Mouse (Mus musculus) frontal cortex, postnatal 10 days (tissue): ENCODE results near the gene Kdm5a.

Source experiments
- DNase-seq, 2 experiments: peaks; one replicate each; pipeline ENCODE4 v3.0.0; 2022; ENCODE audit warnings: low spot score in 2 of 2, mixed read lengths in 1 of 2

Gene Kdm5a

GRCm38 (mm10) chr6:120363688-120364522, at the start of gene Kdm5a, which contains the start of gene Ccdc77:
Gene Kdm5a (plus strand): TSS chr6:120364124.
Gene Ccdc77 (minus strand): TSS chr6:120364374.
- peak; percentile 91 to 93 for DNase-seq

- no peak for DNase-seq
Measured at GRCm38 (mm10) chr6:120318303-120318940, 45.5 kb upstream of the Kdm5a start.

GRCm38 (mm10) chr6:120319129-120319528, 44.8 kb upstream of the Kdm5a start:
- DNase-seq = no peak

GRCm38 (mm10) chr6:120320369-120320768, 43.6 kb upstream of the Kdm5a start:
- DNase-seq = no peak

GRCm38 (mm10) chr6:120324295-120324927, 39.5 kb upstream of the Kdm5a start:
- peak; percentile 26 to 50 for DNase-seq

GRCm38 (mm10) chr6:120332351-120332750, 31.6 kb upstream of the Kdm5a start:
- no peak for DNase-seq

- DNase-seq = no peak
Measured at GRCm38 (mm10) chr6:120343992-120344391, 19.9 kb upstream of the Kdm5a start.

GRCm38 (mm10) chr6:120349018-120349417, 14.9 kb upstream of the Kdm5a start:
- DNase-seq = no peak

GRCm38 (mm10) chr6:120356478-120356877, 7.4 kb upstream of the Kdm5a start:
- no peak for DNase-seq

GRCm38 (mm10) chr6:120356951-120357945, 6.7 kb upstream of the Kdm5a start:
- DNase-seq = peak; percentile 75 to 81

GRCm38 (mm10) chr6:120362124-120362523, 1.8 kb upstream of the Kdm5a start:
- DNase-seq = no peak

GRCm38 (mm10) chr6:120362774-120363687, 893 bp upstream of the Kdm5a start:
- DNase-seq = no peak

- DNase-seq = no peak
Measured at GRCm38 (mm10) chr6:120364523-120364905, 590 bp downstream of the Kdm5a start.

GRCm38 (mm10) chr6:120365051-120365450, 1.1 kb downstream of the Kdm5a start:
- DNase-seq = no peak

- DNase-seq = no peak
Measured at GRCm38 (mm10) chr6:120376736-120377135, 12.8 kb downstream of the Kdm5a start.

GRCm38 (mm10) chr6:120390054-120390453, 26.1 kb downstream of the Kdm5a start:
- no peak for DNase-seq

- no peak for DNase-seq
Measured at GRCm38 (mm10) chr6:120392811-120393210, 28.9 kb downstream of the Kdm5a start.

- DNase-seq = no peak
Measured at GRCm38 (mm10) chr6:120395622-120396345, 31.9 kb downstream of the Kdm5a start.

GRCm38 (mm10) chr6:120403936-120404335, 40.0 kb downstream of the Kdm5a start:
- DNase-seq = no peak

GRCm38 (mm10) chr6:120438161-120438560, 74.2 kb downstream of the Kdm5a start:
- no peak for DNase-seq
